Mouse (Mus musculus) erythroblast, embryonic 14.5 days (primary cell): ENCODE results near the gene Tfap2c. TPM values are rescaled to one million over a fixed set of nuclear protein-coding genes. Genes with fewer than 3 reads are reported as not detected.

ENCODE experiments used
- H3K27me3 ChIP-seq: 2 replicates; pipeline ENCODE4 v1.6.1; 2012; ENCODE audit warnings: inconsistent platforms; ENCODE audit not compliant: control insufficient read depth
- H3K36me3 ChIP-seq: 2 replicates; pipeline ENCODE4 v1.6.1; 2012; ENCODE audit warnings: mild to moderate bottlenecking, inconsistent platforms; ENCODE audit not compliant: control insufficient read depth
- H3K4me1 ChIP-seq: 2 replicates; pipeline ENCODE4 v1.6.1; 2012; ENCODE audit warnings: inconsistent platforms; ENCODE audit not compliant: control insufficient read depth
- H3K4me3 ChIP-seq: replicated peaks from 2 replicates; pipeline ENCODE3; 2012; ENCODE audit warnings: moderate library complexity, mild to moderate bottlenecking, inconsistent platforms
- H3K9me3 ChIP-seq: 2 replicates; pipeline ENCODE4 v1.6.1; 2012; ENCODE audit warnings: low read length, inconsistent platforms, mixed read lengths; ENCODE audit not compliant: control insufficient read depth
- GATA1 ChIP-seq: IDR thresholded peaks from 2 replicates; pipeline ENCODE4 v1.6.1; 2012; ENCODE audit warnings: low read length, inconsistent platforms, mixed read lengths
- TAL1 ChIP-seq: IDR thresholded peaks from 3 replicates; pipeline ENCODE4 v1.6.1; 2012; ENCODE audit warnings: low read length, inconsistent platforms, mixed read lengths
- polyA plus RNA-seq: library from polyadenylated mRNA; stranded (reverse); fragments of >175 nt; gene quantifications from 2 replicates; pipeline ENCODE4 v1.2.3, GENCODE M21; 2012

Gene Tfap2c
- polyA plus RNA-seq, 1 experiment = not detected

DNA sequence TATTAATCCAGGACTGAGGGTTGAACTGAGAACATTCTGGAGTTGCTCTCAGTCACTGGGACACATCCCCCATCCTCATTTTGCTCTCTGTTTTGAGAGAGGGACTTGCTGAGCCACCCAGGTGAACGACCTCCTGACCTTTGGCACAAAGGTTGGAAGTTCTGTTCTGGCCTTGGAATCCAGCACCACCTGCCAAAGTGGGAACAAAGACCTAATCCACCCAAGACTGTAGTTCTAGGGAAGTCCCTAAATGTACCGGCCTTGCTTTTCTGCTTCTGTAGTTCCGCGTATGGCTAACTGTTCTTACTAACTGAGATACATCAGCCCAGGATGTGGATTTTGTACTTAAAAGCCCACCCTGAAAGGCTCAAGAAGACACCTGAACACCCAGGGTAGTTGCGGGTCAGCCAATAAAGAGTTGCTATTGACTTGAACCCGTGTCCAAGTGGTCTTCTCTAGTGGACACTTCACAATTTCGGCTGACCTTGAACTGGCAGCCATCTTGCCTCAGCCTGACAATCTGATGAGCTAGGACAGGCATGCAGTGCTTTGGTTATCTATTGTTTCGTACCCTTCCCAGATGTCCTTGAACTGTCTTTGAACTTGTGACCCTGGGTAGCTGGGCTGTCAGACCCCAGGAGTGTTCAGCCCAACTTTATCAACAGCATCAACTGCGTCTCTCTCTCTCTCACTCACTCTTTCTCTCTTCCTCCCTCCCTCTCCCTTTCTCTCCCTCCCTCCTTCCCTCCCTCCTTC, 28.6 kb upstream of the Tfap2c start:
- TF ChIP-seq GATA1 (no peak), TAL1 (no peak)

GRCm38 (mm10) chr2:172522528-172522927, 26.9 kb upstream of the Tfap2c start:
- TF ChIP-seq GATA1 = no peak
- no peak for TF ChIP-seq TAL1
- Histone ChIP-seq H3K9me3 (peaks cover 4% of the 10 kb centered on the region), H3K4me1 (no peaks in the 10 kb centered on the region), H3K27me3 (no peaks in the 10 kb centered on the region), H3K4me3 (no peak overlapping the region), H3K36me3 (no peaks in the 10 kb centered on the region)

More for the DNA sequence above, 28.6 kb upstream of the Tfap2c start:
- Histone ChIP-seq H3K27me3 (no peaks in the 10 kb centered on the region), H3K36me3 (no peaks in the 10 kb centered on the region), H3K9me3 (peaks cover 7% of the 10 kb centered on the region), H3K4me1 (no peaks in the 10 kb centered on the region), H3K4me3 (no peak overlapping the region)

GRCm38 (mm10) chr2:172527175-172527574, 22.2 kb upstream of the Tfap2c start:
- no peaks in the 10 kb centered on the region for H3K27me3 ChIP-seq
- no peaks in the 10 kb centered on the region for H3K9me3 ChIP-seq
- TF ChIP-seq TAL1 (no peak), GATA1 (no peak)
- no peaks in the 10 kb centered on the region for H3K4me1 ChIP-seq
- H3K4me3 ChIP-seq = no peak overlapping the region
- H3K36me3 ChIP-seq = no peaks in the 10 kb centered on the region

- Histone ChIP-seq H3K4me3 (no peak overlapping the region), H3K27me3 (peaks cover 56% of the 10 kb centered on the region), H3K4me1 (no peaks in the 10 kb centered on the region), H3K36me3 (no peaks in the 10 kb centered on the region), H3K9me3 (no peaks in the 10 kb centered on the region)
- TF ChIP-seq TAL1 (no peak), GATA1 (no peak)
Observed at GRCm38 (mm10) chr2:172543987-172544386, 5.4 kb upstream of the Tfap2c start.

DNA sequence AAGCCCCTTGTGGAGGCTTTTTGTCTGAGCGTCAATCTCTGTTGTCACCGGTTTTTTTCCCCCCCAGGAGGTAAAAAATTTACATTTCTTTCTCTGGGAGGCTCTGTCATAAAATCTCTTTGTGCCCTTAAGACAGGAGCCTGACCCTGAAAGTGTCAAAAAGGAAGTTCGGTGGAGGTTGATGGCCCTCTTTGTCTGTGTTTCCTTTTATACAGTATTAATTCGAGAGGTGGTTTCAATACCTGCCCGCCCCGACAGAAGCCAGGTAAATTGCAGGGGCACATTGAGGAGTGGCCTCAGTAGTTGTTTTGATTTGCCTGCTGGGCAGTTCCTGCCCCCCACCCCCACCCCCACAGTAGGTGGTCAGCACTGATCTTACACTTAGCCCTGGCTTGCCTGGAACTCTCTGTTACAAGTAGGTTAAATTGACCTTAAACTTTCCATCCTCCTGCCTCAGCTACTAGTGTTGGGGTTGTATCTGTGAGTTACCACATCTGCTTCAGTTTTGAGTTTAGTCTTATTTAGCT, 4.7 kb upstream of the Tfap2c start:
- no peaks in the 10 kb centered on the region for H3K36me3 ChIP-seq
- no peaks in the 10 kb centered on the region for H3K4me1 ChIP-seq

DNA sequence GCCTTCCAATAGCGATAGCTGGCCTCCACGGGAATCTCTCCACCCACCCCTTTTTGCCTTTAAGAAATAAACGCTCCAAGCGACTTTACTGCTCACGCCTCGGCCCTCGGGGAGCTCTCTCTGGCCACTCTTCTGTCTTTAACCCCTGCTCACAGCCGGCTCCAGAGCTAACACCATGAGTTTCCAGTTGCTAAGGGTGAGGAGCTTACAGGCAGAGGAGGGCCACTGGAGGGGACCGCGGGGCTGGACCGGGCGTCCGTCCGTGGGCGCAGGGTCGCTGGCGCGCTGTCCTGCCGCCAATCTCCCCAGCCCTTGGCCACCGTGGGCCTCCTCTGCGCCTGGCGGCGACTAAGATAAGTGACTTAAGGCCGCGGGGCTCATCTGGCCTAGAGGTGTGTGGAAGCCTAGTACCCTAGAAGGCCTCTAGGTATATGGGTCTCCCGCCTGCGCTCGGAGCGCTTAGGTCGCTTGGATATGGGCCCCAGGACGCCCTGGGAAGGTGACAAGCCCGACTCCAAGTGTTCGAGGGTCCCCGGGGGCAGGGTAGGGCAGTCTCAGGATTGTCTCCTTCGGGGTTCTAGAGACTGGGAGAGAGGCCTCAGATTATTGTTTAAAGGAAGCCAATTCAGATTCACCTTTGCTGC, 3.7 kb upstream of the Tfap2c start:
- H3K27me3 ChIP-seq = peaks cover 73% of the 10 kb centered on the region
- no peaks in the 10 kb centered on the region for H3K36me3 ChIP-seq
- TF ChIP-seq TAL1 = no peak
- no peak for TF ChIP-seq GATA1
- H3K4me3 ChIP-seq = no peak overlapping the region
- no peaks in the 10 kb centered on the region; the same call in 1 of the 2 replicates for H3K9me3 ChIP-seq
- no peaks in the 10 kb centered on the region for H3K4me1 ChIP-seq

More for the DNA sequence above, 4.7 kb upstream of the Tfap2c start:
- TF ChIP-seq GATA1 = no peak
- no peak for TF ChIP-seq TAL1
- Histone ChIP-seq H3K9me3 (no peaks in the 10 kb centered on the region; the same call in 1 of the 2 replicates), H3K4me3 (no peak overlapping the region), H3K27me3 (peaks cover 63% of the 10 kb centered on the region)

GRCm38 (mm10) chr2:172546551-172546950, 2.8 kb upstream of the Tfap2c start:
- Histone ChIP-seq H3K27me3 (peaks cover 82% of the 10 kb centered on the region), H3K4me1 (no peaks in the 10 kb centered on the region), H3K4me3 (no peak overlapping the region), H3K36me3 (no peaks in the 10 kb centered on the region), H3K9me3 (no peaks in the 10 kb centered on the region; the same call in 1 of the 2 replicates)
- TF ChIP-seq TAL1 (no peak), GATA1 (no peak)

- TF ChIP-seq GATA1 = no peak
- no peak for TF ChIP-seq TAL1
- peaks cover 87% of the 10 kb centered on the region for H3K27me3 ChIP-seq
- H3K36me3 ChIP-seq = no peaks in the 10 kb centered on the region
- no peak overlapping the region for H3K4me3 ChIP-seq
- H3K9me3 ChIP-seq = no peaks in the 10 kb centered on the region; the same call in 1 of the 2 replicates
- no peaks in the 10 kb centered on the region for H3K4me1 ChIP-seq
Observed at GRCm38 (mm10) chr2:172547116-172547515, 2.3 kb upstream of the Tfap2c start.
